Comparison of ENCODE assay signal across 8 mouse cellular contexts in genomic region chrX:112312094-112312493, GRCm38 (mm10). TPM values are rescaled to one million over a fixed set of nuclear protein-coding genes. Genes with fewer than 3 reads are reported as not detected.
DNase-seq lines count a peak whose midpoint lies in the region; ATAC-seq and TF ChIP-seq lines count a peak whose summit lies in the region.

No protein-coding gene starts in this region.

- H3K9me3 ChIP-seq in E14TG2a.4 (ENCODE audit: low read length), result no peaks in the 10 kb centered on the region
- H3K9me3 ChIP-seq in forebrain, postnatal 0 days (ENCODE audit: low read length), result no peaks in the 10 kb centered on the region

- H3K79me2 ChIP-seq in heart, adult 2 months (replicated peaks; ENCODE audit: control insufficient read depth, insufficient read depth, low read length), result no peaks in the 10 kb centered on the region

- intact Hi-C loops in heart, adult 2 months (cut with DNase I), result no loop called here
- intact Hi-C loops in heart, postnatal 36 days (cut with DNase I), result no loop called here

- WGBS in heart, adult 2 months, result 25% methylated on average over 1 of the region's 1 CpGs
- 55% methylated on average over 1 of the region's 1 CpGs for WGBS in forebrain, postnatal 0 days

- H3K9ac ChIP-seq in heart, adult 2 months (ENCODE audit: low read depth, low read length), result no peak overlapping the region
- H3K9ac ChIP-seq in forebrain, postnatal 0 days, result no peak overlapping the region

- no peaks in the 10 kb centered on the region for H3K36me3 ChIP-seq in heart, adult 2 months (ENCODE audit: control insufficient read depth, insufficient read depth, low read length)
- H3K36me3 ChIP-seq in E14TG2a.4 (ENCODE audit: insufficient read depth, low read length), result no peaks in the 10 kb centered on the region
- H3K36me3 ChIP-seq in forebrain, postnatal 0 days (ENCODE audit: insufficient read depth), result no peaks in the 10 kb centered on the region

- H3K4me3 ChIP-seq in heart, adult 2 months, result peak overlapping the region; percentile 67
- peak overlapping the region; percentile 80 for H3K4me3 ChIP-seq in E14TG2a.4 (replicated peaks; ENCODE audit: low read length)
- peak overlapping the region; percentile 55 for H3K4me3 ChIP-seq in forebrain, postnatal 0 days (ENCODE audit: low read depth, low read length)

- no peak for TF ChIP-seq POLR2A in heart, adult 2 months (IDR thresholded peaks at IDR 0.05; ENCODE audit: insufficient read depth, low read depth, low read length)

- no peak for ATAC-seq in forebrain, postnatal 0 days

- H3K27me3 ChIP-seq in heart, adult 2 months (ENCODE audit: control insufficient read depth, insufficient read depth, low read length), result no peaks in the 10 kb centered on the region
- H3K27me3 ChIP-seq in E14TG2a.4 (ENCODE audit: insufficient read depth, low read length), result no peaks in the 10 kb centered on the region
- H3K27me3 ChIP-seq in forebrain, postnatal 0 days (ENCODE audit: insufficient read depth, low read length), result no peaks in the 10 kb centered on the region

- H3K4me1 ChIP-seq in heart, adult 2 months (ENCODE audit: control insufficient read depth, insufficient read depth, low read length), result no peaks in the 10 kb centered on the region; the same call in 1 of the 2 replicates
- H3K4me1 ChIP-seq in E14TG2a.4 (replicated peaks; ENCODE audit: low read depth, low read length), result 0 out of 2 replicates have a peak, but pooled peaks cover 2% of the 10 kb centered on the region
- H3K4me1 ChIP-seq in forebrain, postnatal 0 days (ENCODE audit: insufficient read depth), result no peaks in the 10 kb centered on the region

- no peak for DNase-seq in heart, adult 2 months
- no peak for DNase-seq in heart, postnatal 36 days
- DNase-seq in forebrain, postnatal 0 days, result no peak
- DNase-seq in lung, postnatal 36 days, result peak; percentile 0
- no peak for DNase-seq in frontal cortex, adult 2 months (ENCODE audit: extremely low spot score in 1 of 2, low spot score in 1 of 2)
- no peak for DNase-seq in spleen, postnatal 36 days (ENCODE audit: low spot score in 2 of 2)
- DNase-seq in thymus, postnatal 25 days, result no peak

- no peak for TF ChIP-seq CTCF in heart, adult 2 months (IDR thresholded peaks at IDR 0.05)
- TF ChIP-seq CTCF in E14TG2a.4 (conservative IDR thresholded peaks at IDR 0.05; ENCODE audit: low read length), result no peak
- no peak for TF ChIP-seq CTCF in forebrain, postnatal 0 days (IDR thresholded peaks at IDR 0.05; ENCODE audit: low read depth)

- no peak for TF ChIP-seq EP300 in heart, adult 2 months (IDR thresholded peaks at IDR 0.05; ENCODE audit: insufficient read depth, low read depth, low read length)

- no peak overlapping the region; the same call in 1 of the 2 replicates for H3K27ac ChIP-seq in heart, adult 2 months
- no peak overlapping the region for H3K27ac ChIP-seq in forebrain, postnatal 0 days (ENCODE audit: low read depth, low read length)

- peak overlapping the region; percentile 48; the same call in 1 of the 2 replicates for H3K4me2 ChIP-seq in forebrain, postnatal 0 days (ENCODE audit: low read depth)

RNA-seq across cellular contexts. Expression of gene Apool, which starts 1.0 kb away (rescaled TPM):
- 10 to 100 TPM; 60.0 to 66.6 TPM for total RNA-seq in heart, adult 2 months (2021)
- 16.2 and 34.1 TPM in 2 replicates for polyA plus RNA-seq in heart, adult 2 months (2012; rRNA removed)
- 10 to 100 TPM; 66.0 to 74.5 TPM for total RNA-seq in heart, postnatal 36 days (2021)
- 6.0 and 6.4 TPM in 2 replicates for total RNA-seq in forebrain, postnatal 0 days (2014; rRNA removed)
- 11.1 and 12.0 TPM in 2 replicates for polyA plus RNA-seq in forebrain, postnatal 0 days (2015; fragmentation: Nextera tagmentation; extraction: Ambion mirVana)
- 4.6 and 5.1 TPM in 2 replicates for polyA plus RNA-seq in frontal cortex, adult 2 months (2012; rRNA removed)
